Mouse (Mus musculus) testis, adult 2 months (tissue): ENCODE measurements around the gene Sec22a.

Experiments used
- CTCF ChIP-seq: fragments of 200-500 bp; IDR thresholded peaks from 2 replicates; pipeline ENCODE4 v1.5.1; 2012; ENCODE audit warnings: low read depth, mild to moderate bottlenecking, inconsistent platforms, low read length, moderate library complexity; ENCODE audit not compliant: control insufficient read depth, insufficient read depth, insufficient replicate concordance
- POLR2A ChIP-seq: fragments of 200-500 bp; IDR thresholded peaks from 2 replicates; pipeline ENCODE4 v1.6.1; 2012; ENCODE audit warnings: low read depth, mild to moderate bottlenecking, inconsistent platforms, low read length, moderate library complexity; ENCODE audit not compliant: control insufficient read depth

GRCm38 (mm10) chr16:35357449-35357848, 6.3 kb downstream of the Sec22a start:
- TF ChIP-seq CTCF = no peak
- TF ChIP-seq POLR2A = no peak
